Mouse (Mus musculus): ENCODE data around the gene Hectd1.

GRCm38 (mm10) chr12:51712685-51713084 is 116.7 kb downstream of the Hectd1 start:
- TF ChIP-seq POLR2A (IDR thresholded peaks at IDR 0.05; ENCODE audit: low read depth, low read length) (no peak), CTCF (IDR thresholded peaks at IDR 0.05; ENCODE audit: borderline replicate concordance, insufficient read depth, low read length) (no peak)
